Mouse (Mus musculus) regulatory T cell (primary cell): ENCODE measurements around the gene Rapgef4.

Source experiments
- in situ Hi-C: fragments of 300-600 bp; cut with MboI, MseI; formaldehyde crosslinking; loops from one replicate; pipeline ENCODE4 v1.15.1; 2025; ENCODE audit warnings: high pct_unique_total_duplicates

Rapgef4 gene

GRCm38 (mm10) chr2:72148647-72149046, 167.6 kb downstream of the Rapgef4 start:
- in situ Hi-C loops, result loop anchor here (5.0 kb wide), 1 partner anchor 106 kb away; no protein-coding TSS in a partner anchor

- in situ Hi-C loops, result loop anchor here (5.0 kb wide), 1 partner anchor 107 kb away; no protein-coding TSS in a partner anchor
Measured at GRCm38 (mm10) chr2:72149059-72149458, 168.0 kb downstream of the Rapgef4 start.

- in situ Hi-C loops, result loop anchor here (10.0 kb wide), 1 partner anchor 47 kb away; no protein-coding TSS in a partner anchor
Measured at GRCm38 (mm10) chr2:72151792-72152554, 170.9 kb downstream of the Rapgef4 start.

- in situ Hi-C loops, result loop anchor here (10.0 kb wide), 1 partner anchor 48 kb away; no protein-coding TSS in a partner anchor
Measured at GRCm38 (mm10) chr2:72152746-72153145, 171.7 kb downstream of the Rapgef4 start.

GRCm38 (mm10) chr2:72153851-72154250, 172.8 kb downstream of the Rapgef4 start:
- in situ Hi-C loops, result loop anchor here (10.0 kb wide), 1 partner anchor 49 kb away; no protein-coding TSS in a partner anchor

GRCm38 (mm10) chr2:72155102-72155773, 174.2 kb downstream of the Rapgef4 start:
- in situ Hi-C loops, result loop anchor here (10.0 kb wide), 1 partner anchor 50 kb away; no protein-coding TSS in a partner anchor

GRCm38 (mm10) chr2:72156484-72156883, 175.4 kb downstream of the Rapgef4 start:
- in situ Hi-C loops, result loop anchor here (10.0 kb wide), 1 partner anchor 52 kb away; no protein-coding TSS in a partner anchor

- in situ Hi-C loops, result loop anchor here (10.0 kb wide), 1 partner anchor 53 kb away; no protein-coding TSS in a partner anchor
Measured at GRCm38 (mm10) chr2:72157561-72157960, 176.5 kb downstream of the Rapgef4 start.

GRCm38 (mm10) chr2:72158045-72158444, 177.0 kb downstream of the Rapgef4 start:
- in situ Hi-C loops, result loop anchor here (10.0 kb wide), 1 partner anchor 53 kb away; no protein-coding TSS in a partner anchor

GRCm38 (mm10) chr2:72158691-72159225, 177.7 kb downstream of the Rapgef4 start:
- in situ Hi-C loops, result loop anchor here (10.0 kb wide), 1 partner anchor 54 kb away; no protein-coding TSS in a partner anchor

- in situ Hi-C loops, result loop anchor here (10.0 kb wide), 1 partner anchor 54 kb away; no protein-coding TSS in a partner anchor
Measured at GRCm38 (mm10) chr2:72159281-72159680, 178.2 kb downstream of the Rapgef4 start.

- in situ Hi-C loops, result no loop called here
Measured at GRCm38 (mm10) chr2:72165136-72165854, 184.3 kb downstream of the Rapgef4 start.

GRCm38 (mm10) chr2:72169451-72170100, 188.5 kb downstream of the Rapgef4 start:
- in situ Hi-C loops, result no loop called here

GRCm38 (mm10) chr2:72170546-72170945, 189.5 kb downstream of the Rapgef4 start:
- in situ Hi-C loops, result no loop called here

- in situ Hi-C loops, result no loop called here
Measured at GRCm38 (mm10) chr2:72171204-72171603, 190.2 kb downstream of the Rapgef4 start.

- in situ Hi-C loops, result no loop called here
Measured at GRCm38 (mm10) chr2:72173010-72173409, 192.0 kb downstream of the Rapgef4 start.

GRCm38 (mm10) chr2:72173844-72174243, 192.8 kb downstream of the Rapgef4 start:
- in situ Hi-C loops, result no loop called here

- in situ Hi-C loops, result no loop called here
Measured at GRCm38 (mm10) chr2:72175536-72175935, 194.5 kb downstream of the Rapgef4 start.

- in situ Hi-C loops, result no loop called here
Measured at GRCm38 (mm10) chr2:72175971-72176370, 194.9 kb downstream of the Rapgef4 start.

- in situ Hi-C loops, result no loop called here
Measured at GRCm38 (mm10) chr2:72177214-72178023, 196.4 kb downstream of the Rapgef4 start.
